Mouse (Mus musculus) limb, embryonic 12.5 days (tissue): ENCODE data around the gene Prss47. TPM values are rescaled to one million over a fixed set of nuclear protein-coding genes. Genes with fewer than 3 reads are reported as not detected.

ENCODE experiments used
- ATAC-seq: fragments of 200-750 bp; cut with Nextera tagmentation; 2 replicates; pipeline ENCODE4 v1.8.0; 2017; ENCODE audit warnings: low read depth, moderate TSS enrichment; ENCODE audit not compliant: insufficient number of reproducible peaks, insufficient read depth, low FRiP score, low TSS enrichment
- H3K27ac ChIP-seq: fragments of 300-500 bp; sonication (generic); 2 replicates; pipeline ENCODE4 v1.5.1; 2016; ENCODE audit warnings: mild to moderate bottlenecking, moderate library complexity
- H3K27me3 ChIP-seq: fragments of 300-500 bp; sonication (generic); 2 replicates; pipeline ENCODE4 v1.6.1; 2016; ENCODE audit warnings: mild to moderate bottlenecking, moderate library complexity
- H3K36me3 ChIP-seq: fragments of 300-500 bp; sonication (generic); 2 replicates; pipeline ENCODE4 v1.6.1; 2016; ENCODE audit warnings: mild to moderate bottlenecking, moderate library complexity
- H3K4me1 ChIP-seq: fragments of 300-500 bp; sonication (generic); replicated peaks from 2 replicates; pipeline ENCODE4 v1.6.1; 2016
- H3K4me2 ChIP-seq: fragments of 300-500 bp; sonication (generic); 2 replicates; pipeline ENCODE4 v1.6.1; 2016; ENCODE audit warnings: mild to moderate bottlenecking, moderate library complexity
- H3K4me3 ChIP-seq: fragments of 300-500 bp; sonication (generic); replicated peaks from 2 replicates; pipeline ENCODE4 v1.5.1; 2016; ENCODE audit warnings: mild to moderate bottlenecking
- H3K9ac ChIP-seq: fragments of 300-500 bp; sonication (generic); replicated peaks from 2 replicates; pipeline ENCODE4 v1.6.1; 2016; ENCODE audit warnings: mild to moderate bottlenecking, moderate library complexity
- H3K9me3 ChIP-seq: fragments of 300-500 bp; sonication (generic); 2 replicates; pipeline ENCODE4 v1.6.1; 2016; ENCODE audit warnings: mild to moderate bottlenecking, moderate library complexity
- WGBS: fragments of 180-500 bp; shearing (Covaris S2); methylation state at CpG from one replicate; pipeline ENCODE4 v1.1.7; 2016; 5-methylcytosine and 5-hydroxymethylcytosine counted together
- polyA plus RNA-seq: library from polyadenylated mRNA; unstranded; fragments of >200 nt; fragmentation: Nextera tagmentation; extraction: Ambion mirVana; gene quantifications from 2 replicates; pipeline ENCODE4 v1.2.1, GENCODE M21; 2016

The Prss47 gene
- not detected in 2 replicates for polyA plus RNA-seq

- WGBS = 90% methylated on average over 9 of the region's 9 CpGs
- no peak within 1 kb of the TSS for H3K9ac ChIP-seq
- no peak for ATAC-seq
- H3K36me3 ChIP-seq = no peaks in the 10 kb centered on the region
- no peak within 1 kb of the TSS for H3K4me2 ChIP-seq
- H3K27ac ChIP-seq = no peak within 1 kb of the TSS
- peaks cover 5% of the 10 kb centered on the region; the same call in 1 of the 2 replicates for H3K9me3 ChIP-seq
- H3K27me3 ChIP-seq = no peaks in the 10 kb centered on the region
- H3K4me3 ChIP-seq = no peak within 1 kb of the TSS
- no peaks in the 10 kb centered on the region for H3K4me1 ChIP-seq
Observed at GRCm38 (mm10) chr13:65052660-65053059, at the start of gene Prss47. TSS of gene Prss47 (minus strand) at chr13:65052760.

- Histone ChIP-seq H3K9me3 (peaks cover 35% of the 10 kb centered on the region), H3K9ac (no peak overlapping the region), H3K4me3 (no peak overlapping the region), H3K27ac (no peak overlapping the region), H3K27me3 (no peaks in the 10 kb centered on the region), H3K4me2 (no peak overlapping the region), H3K4me1 (no peaks in the 10 kb centered on the region), H3K36me3 (peaks cover 7% of the 10 kb centered on the region; the same call in 1 of the 2 replicates)
- whole genome bisulfite sequencing = 88% methylated on average over 3 of the region's 3 CpGs
- no peak for ATAC-seq
Observed at GRCm38 (mm10) chr13:65101232-65101631, 48.7 kb upstream of the Prss47 start.

- Histone ChIP-seq H3K4me3 (no peak overlapping the region), H3K9ac (no peak overlapping the region), H3K36me3 (peaks cover 5% of the 10 kb centered on the region; the same call in 1 of the 2 replicates), H3K27ac (no peak overlapping the region), H3K9me3 (peaks cover 31% of the 10 kb centered on the region), H3K4me1 (no peaks in the 10 kb centered on the region), H3K4me2 (no peak overlapping the region), H3K27me3 (no peaks in the 10 kb centered on the region)
- ATAC-seq = no peak
- WGBS = 96% methylated on average over 9 of the region's 9 CpGs
Observed at GRCm38 (mm10) chr13:65100678-65101077, 48.1 kb upstream of the Prss47 start.

- H3K4me2 ChIP-seq = no peak overlapping the region
- no peak overlapping the region for H3K9ac ChIP-seq
- no peaks in the 10 kb centered on the region for H3K4me1 ChIP-seq
- H3K27me3 ChIP-seq = no peaks in the 10 kb centered on the region
- H3K4me3 ChIP-seq = no peak overlapping the region
- no peak overlapping the region for H3K27ac ChIP-seq
- peaks cover 7% of the 10 kb centered on the region for H3K36me3 ChIP-seq
- no peak for ATAC-seq
- H3K9me3 ChIP-seq = peaks cover 8% of the 10 kb centered on the region; the same call in 1 of the 2 replicates
Observed at GRCm38 (mm10) chr13:65097018-65097417, 44.5 kb upstream of the Prss47 start.

GRCm38 (mm10) chr13:65095923-65096322, 43.4 kb upstream of the Prss47 start:
- peaks cover 12% of the 10 kb centered on the region for H3K36me3 ChIP-seq
- no peaks in the 10 kb centered on the region for H3K4me1 ChIP-seq
- no peak overlapping the region for H3K9ac ChIP-seq
- H3K4me2 ChIP-seq = no peak overlapping the region
- no peak for ATAC-seq
- WGBS = 93% methylated on average over 4 of the region's 4 CpGs
- H3K27ac ChIP-seq = no peak overlapping the region
- H3K4me3 ChIP-seq = no peak overlapping the region
- peaks cover 3% of the 10 kb centered on the region; the same call in 1 of the 2 replicates for H3K9me3 ChIP-seq
- no peaks in the 10 kb centered on the region for H3K27me3 ChIP-seq

GRCm38 (mm10) chr13:65069969-65070368, 17.4 kb upstream of the Prss47 start:
- Histone ChIP-seq H3K4me2 (no peak overlapping the region), H3K4me1 (no peaks in the 10 kb centered on the region), H3K36me3 (peaks cover 46% of the 10 kb centered on the region), H3K27me3 (no peaks in the 10 kb centered on the region), H3K9me3 (no peaks in the 10 kb centered on the region), H3K9ac (no peak overlapping the region), H3K27ac (no peak overlapping the region), H3K4me3 (no peak overlapping the region)
- WGBS = 90% methylated on average over 2 of the region's 2 CpGs
- ATAC-seq = no peak

- no peak for ATAC-seq
- no peak overlapping the region for H3K27ac ChIP-seq
Observed at GRCm38 (mm10) chr13:65035057-65035456, 17.5 kb downstream of the Prss47 start.

GRCm38 (mm10) chr13:65032758-65033157, 19.8 kb downstream of the Prss47 start, which contains the start of gene Spata31d1c:
TSS of gene Spata31d1c (plus strand) at chr13:65033058.
- no peak within 1 kb of the TSS for H3K4me2 ChIP-seq
- no peaks in the 10 kb centered on the region for H3K4me1 ChIP-seq
- no peaks in the 10 kb centered on the region for H3K36me3 ChIP-seq
- ATAC-seq = no peak
- H3K27me3 ChIP-seq = no peaks in the 10 kb centered on the region
- no peak within 1 kb of the TSS for H3K4me3 ChIP-seq
- H3K27ac ChIP-seq = no peak within 1 kb of the TSS
- peaks cover 3% of the 10 kb centered on the region; the same call in 1 of the 2 replicates for H3K9me3 ChIP-seq
- no peak within 1 kb of the TSS for H3K9ac ChIP-seq

More at GRCm38 (mm10) chr13:65035057-65035456, 17.5 kb downstream of the Prss47 start:
- no peaks in the 10 kb centered on the region for H3K27me3 ChIP-seq
- H3K4me3 ChIP-seq = no peak overlapping the region
- no peaks in the 10 kb centered on the region for H3K4me1 ChIP-seq
- H3K4me2 ChIP-seq = no peak overlapping the region
- no peak overlapping the region for H3K9ac ChIP-seq
- H3K9me3 ChIP-seq = peaks cover 3% of the 10 kb centered on the region; the same call in 1 of the 2 replicates
- H3K36me3 ChIP-seq = no peaks in the 10 kb centered on the region
- WGBS = 66% methylated on average over 4 of the region's 4 CpGs

- no peaks in the 10 kb centered on the region for H3K36me3 ChIP-seq
- ATAC-seq = no peak
- H3K4me2 ChIP-seq = no peak overlapping the region
- WGBS = 66% methylated on average over 4 of the region's 4 CpGs
- no peak overlapping the region for H3K4me3 ChIP-seq
- no peaks in the 10 kb centered on the region for H3K4me1 ChIP-seq
- H3K9ac ChIP-seq = no peak overlapping the region
- no peaks in the 10 kb centered on the region for H3K9me3 ChIP-seq
- H3K27me3 ChIP-seq = no peaks in the 10 kb centered on the region
- H3K27ac ChIP-seq = no peak overlapping the region
Observed at GRCm38 (mm10) chr13:65011052-65011738, 41.4 kb downstream of the Prss47 start.

GRCm38 (mm10) chr13:65007971-65008370, 44.6 kb downstream of the Prss47 start:
- no peaks in the 10 kb centered on the region for H3K27me3 ChIP-seq
- no peak overlapping the region for H3K4me3 ChIP-seq
- H3K36me3 ChIP-seq = no peaks in the 10 kb centered on the region
- WGBS = 68% methylated on average over 1 of the region's 1 CpGs
- H3K9me3 ChIP-seq = no peaks in the 10 kb centered on the region
- no peak overlapping the region for H3K27ac ChIP-seq
- no peak overlapping the region for H3K4me2 ChIP-seq
- H3K4me1 ChIP-seq = no peaks in the 10 kb centered on the region
- H3K9ac ChIP-seq = no peak overlapping the region
- no peak for ATAC-seq

GRCm38 (mm10) chr13:65006760-65007159, 45.8 kb downstream of the Prss47 start:
- H3K4me2 ChIP-seq = no peak overlapping the region
- 96% methylated on average over 1 of the region's 1 CpGs for WGBS
- H3K9me3 ChIP-seq = no peaks in the 10 kb centered on the region
- H3K36me3 ChIP-seq = no peaks in the 10 kb centered on the region
- no peak overlapping the region for H3K27ac ChIP-seq
- no peak overlapping the region for H3K9ac ChIP-seq
- ATAC-seq = no peak
- H3K4me1 ChIP-seq = no peaks in the 10 kb centered on the region
- H3K27me3 ChIP-seq = no peaks in the 10 kb centered on the region
- no peak overlapping the region for H3K4me3 ChIP-seq

GRCm38 (mm10) chr13:65005414-65005813, 47.1 kb downstream of the Prss47 start:
- Histone ChIP-seq H3K9me3 (no peaks in the 10 kb centered on the region), H3K27me3 (no peaks in the 10 kb centered on the region), H3K36me3 (no peaks in the 10 kb centered on the region), H3K4me2 (no peak overlapping the region), H3K4me1 (no peaks in the 10 kb centered on the region), H3K9ac (no peak overlapping the region), H3K4me3 (no peak overlapping the region), H3K27ac (no peak overlapping the region)
- ATAC-seq = no peak
